Mouse (Mus musculus) embryonic fibroblast, embryonic 13.5 days (primary cell): Measurements from ENCODE around the gene Znrf4.

Experiments used
- CTCF ChIP-seq: IDR thresholded peaks from 2 replicates; pipeline ENCODE4 v1.5.1; 2011; ENCODE audit warnings: mild to moderate bottlenecking, control low read depth, low read length, moderate library complexity, borderline replicate concordance; ENCODE audit not compliant: insufficient read depth
- POLR2A ChIP-seq: IDR thresholded peaks from 2 replicates; pipeline ENCODE4 v1.6.1; 2011; ENCODE audit warnings: low read depth, mild to moderate bottlenecking, control low read depth, low read length, moderate library complexity

DNA sequence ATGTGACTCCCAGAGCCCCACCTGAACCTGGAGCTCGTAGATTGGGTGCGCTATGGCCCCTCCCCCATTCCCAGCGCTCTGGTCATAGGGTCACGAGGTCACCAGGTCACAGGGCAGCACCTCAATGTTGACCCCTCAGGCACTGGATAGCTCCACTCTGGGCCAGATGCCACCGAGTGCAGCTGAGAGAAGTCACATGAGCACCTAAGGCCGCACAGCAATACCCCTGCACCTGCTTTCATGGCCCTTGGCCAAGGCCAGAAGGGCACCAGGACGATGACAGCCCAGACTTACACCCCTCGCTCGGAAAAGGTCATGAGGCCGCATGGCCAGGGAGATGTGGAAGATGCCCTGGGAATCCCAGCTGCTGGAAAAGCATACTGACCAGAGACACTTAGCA, 41.7 kb downstream of the Znrf4 start:
- TF ChIP-seq POLR2A: no peak
- no peak for TF ChIP-seq CTCF
